Mouse (Mus musculus) heart, embryonic 13.5 days (tissue): ENCODE results near the gene Spock1. TPM values are rescaled to one million over a fixed set of nuclear protein-coding genes. Genes with fewer than 3 reads are reported as not detected.

Experiments
- ATAC-seq: fragments of 200-750 bp; cut with Nextera tagmentation; 2 replicates; pipeline ENCODE4 v1.8.0; 2017; ENCODE audit warnings: moderate TSS enrichment; ENCODE audit not compliant: insufficient number of reproducible peaks, low FRiP score, low TSS enrichment; ENCODE audit errors: extremely low read depth
- H3K27ac ChIP-seq: fragments of 300-500 bp; sonication (generic); replicated peaks from 2 replicates; pipeline ENCODE4 v1.5.1; 2015; ENCODE audit warnings: moderate library complexity, mild to moderate bottlenecking, inconsistent platforms
- H3K27me3 ChIP-seq: fragments of 300-500 bp; sonication (generic); replicated peaks from 2 replicates; pipeline ENCODE4 v1.6.1; 2015; ENCODE audit warnings: mild to moderate bottlenecking, inconsistent platforms
- H3K36me3 ChIP-seq: fragments of 300-500 bp; sonication (generic); 2 replicates; pipeline ENCODE4 v1.6.1; 2015; ENCODE audit warnings: mild to moderate bottlenecking, inconsistent platforms
- H3K4me1 ChIP-seq: fragments of 300-500 bp; sonication (generic); 2 replicates; pipeline ENCODE4 v1.6.1; 2015; ENCODE audit warnings: inconsistent platforms
- H3K4me2 ChIP-seq: fragments of 300-500 bp; sonication (generic); 2 replicates; pipeline ENCODE4 v1.6.1; 2015; ENCODE audit warnings: inconsistent platforms, mild to moderate bottlenecking, moderate library complexity
- H3K4me3 ChIP-seq: fragments of 300-500 bp; sonication (generic); 2 replicates; pipeline ENCODE4 v1.5.1; 2015; ENCODE audit warnings: moderate library complexity, mild to moderate bottlenecking, inconsistent platforms
- H3K9ac ChIP-seq: fragments of 300-500 bp; sonication (generic); 2 replicates; pipeline ENCODE4 v1.6.1; 2015; ENCODE audit warnings: inconsistent platforms, mild to moderate bottlenecking, moderate library complexity
- H3K9me3 ChIP-seq: fragments of 300-500 bp; sonication (generic); 2 replicates; pipeline ENCODE4 v1.6.1; 2016; ENCODE audit warnings: inconsistent platforms
- WGBS: fragments of 180-500 bp; shearing (Covaris S2); methylation state at CpG from one replicate; pipeline ENCODE4 v1.1.7; 2015; ENCODE audit warnings: mixed read lengths; 5-methylcytosine and 5-hydroxymethylcytosine counted together
- polyA plus RNA-seq: library from polyadenylated mRNA; unstranded; fragments of >200 nt; fragmentation: Nextera tagmentation; extraction: Ambion mirVana; gene quantifications from 2 replicates; pipeline ENCODE4 v1.2.1, GENCODE M21; 2015

Spock1 gene
- polyA plus RNA-seq, 1 experiment from 2014 or later = 0.31 TPM

- Histone ChIP-seq H3K9me3 (no peaks in the 10 kb centered on the region), H3K4me2 (no peak overlapping the region), H3K27me3 (peaks cover 17% of the 10 kb centered on the region; the same call in 1 of the 2 replicates), H3K36me3 (no peaks in the 10 kb centered on the region), H3K4me1 (no peaks in the 10 kb centered on the region), H3K27ac (no peak overlapping the region), H3K4me3 (no peak overlapping the region), H3K9ac (no peak overlapping the region)
- WGBS = 59% methylated on average over 9 of the region's 9 CpGs
- ATAC-seq = no peak
These were observed 49.6 kb downstream of the Spock1 start for GRCm38 (mm10) chr13:57858491-57858890.

- no peak for ATAC-seq
- 92% methylated on average over 3 of the region's 3 CpGs for WGBS
- peaks cover 13% of the 10 kb centered on the region; the same call in 1 of the 2 replicates for H3K27me3 ChIP-seq
- no peaks in the 10 kb centered on the region for H3K4me1 ChIP-seq
- H3K4me2 ChIP-seq = no peak overlapping the region
- no peaks in the 10 kb centered on the region for H3K9me3 ChIP-seq
- no peak overlapping the region for H3K27ac ChIP-seq
- no peaks in the 10 kb centered on the region for H3K36me3 ChIP-seq
- H3K4me3 ChIP-seq = no peak overlapping the region
- no peak overlapping the region for H3K9ac ChIP-seq
These were observed 51.1 kb downstream of the Spock1 start for GRCm38 (mm10) chr13:57857016-57857415.

- 84% methylated on average over 10 of the region's 10 CpGs for WGBS
- no peak overlapping the region for H3K4me2 ChIP-seq
- no peaks in the 10 kb centered on the region for H3K9me3 ChIP-seq
- no peaks in the 10 kb centered on the region for H3K4me1 ChIP-seq
- no peak for ATAC-seq
- H3K4me3 ChIP-seq = no peak overlapping the region
- no peak overlapping the region for H3K9ac ChIP-seq
- peaks cover 13% of the 10 kb centered on the region; the same call in 1 of the 2 replicates for H3K27me3 ChIP-seq
- no peaks in the 10 kb centered on the region for H3K36me3 ChIP-seq
- no peak overlapping the region for H3K27ac ChIP-seq
These were observed 51.8 kb downstream of the Spock1 start for GRCm38 (mm10) chr13:57856311-57856853.

DNA sequence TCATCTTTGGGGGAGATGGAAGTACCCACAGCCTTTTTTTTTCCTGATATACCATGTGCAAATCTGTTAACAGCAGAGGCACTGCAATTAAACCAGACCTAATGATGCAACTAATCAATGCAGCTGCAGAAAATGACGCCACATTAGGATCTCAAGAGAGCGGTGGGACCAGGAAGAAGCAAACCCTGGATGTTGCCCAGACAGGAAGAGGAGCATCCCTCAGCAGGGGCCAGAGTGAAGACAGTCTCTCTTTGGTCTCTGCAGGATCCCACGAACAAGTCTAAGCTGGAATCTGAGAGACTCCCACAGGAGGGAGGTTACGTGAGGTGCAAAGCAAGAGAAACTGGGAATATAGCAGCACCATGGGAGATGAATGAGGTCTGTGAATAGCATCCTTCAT lies 52.4 kb downstream of the Spock1 start:
- Histone ChIP-seq H3K4me1 (no peaks in the 10 kb centered on the region), H3K4me2 (no peak overlapping the region), H3K36me3 (no peaks in the 10 kb centered on the region), H3K27me3 (peaks cover 13% of the 10 kb centered on the region; the same call in 1 of the 2 replicates), H3K4me3 (no peak overlapping the region), H3K9ac (no peak overlapping the region), H3K27ac (no peak overlapping the region), H3K9me3 (no peaks in the 10 kb centered on the region)
- ATAC-seq = no peak
- 68% methylated on average over 4 of the region's 4 CpGs for WGBS

DNA sequence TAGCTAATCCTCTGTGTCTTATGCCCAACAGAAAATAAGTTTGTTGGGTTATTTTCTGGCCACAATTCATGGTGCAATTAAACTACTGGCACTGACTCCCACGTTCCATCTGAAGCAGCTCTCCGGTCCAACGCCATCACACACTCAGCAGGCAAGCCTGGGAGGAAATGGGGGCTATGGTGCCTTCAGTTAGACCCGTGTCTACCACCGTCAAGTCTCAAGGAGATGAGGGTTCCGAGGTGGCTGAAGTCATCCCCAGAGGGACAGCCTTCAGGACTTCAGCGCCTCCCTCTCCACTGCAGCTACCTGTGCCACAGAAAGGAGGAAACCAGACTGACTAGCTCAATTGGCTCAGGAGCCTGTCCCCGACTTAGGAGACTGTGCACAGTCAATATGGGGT lies 53.7 kb downstream of the Spock1 start:
- no peak overlapping the region for H3K27ac ChIP-seq
- 67% methylated on average over 8 of the region's 8 CpGs for WGBS
- H3K9ac ChIP-seq = no peak overlapping the region
- no peaks in the 10 kb centered on the region for H3K36me3 ChIP-seq
- peaks cover 13% of the 10 kb centered on the region; the same call in 1 of the 2 replicates for H3K27me3 ChIP-seq
- H3K9me3 ChIP-seq = no peaks in the 10 kb centered on the region
- no peaks in the 10 kb centered on the region for H3K4me1 ChIP-seq
- no peak for ATAC-seq
- H3K4me3 ChIP-seq = no peak overlapping the region
- no peak overlapping the region for H3K4me2 ChIP-seq

GRCm38 (mm10) chr13:57853621-57854020 lies 54.5 kb downstream of the Spock1 start:
- Histone ChIP-seq H3K9ac (no peak overlapping the region), H3K9me3 (no peaks in the 10 kb centered on the region), H3K4me2 (no peak overlapping the region), H3K4me3 (no peak overlapping the region), H3K36me3 (no peaks in the 10 kb centered on the region), H3K27me3 (peaks cover 13% of the 10 kb centered on the region; the same call in 1 of the 2 replicates), H3K4me1 (no peaks in the 10 kb centered on the region), H3K27ac (no peak overlapping the region)
- no peak for ATAC-seq
- WGBS = 63% methylated on average over 1 of the region's 1 CpGs

- no peak overlapping the region for H3K27ac ChIP-seq
- no peaks in the 10 kb centered on the region for H3K36me3 ChIP-seq
- WGBS = 77% methylated on average over 10 of the region's 10 CpGs
- peaks cover 13% of the 10 kb centered on the region; the same call in 1 of the 2 replicates for H3K27me3 ChIP-seq
- H3K4me1 ChIP-seq = no peaks in the 10 kb centered on the region
- no peak overlapping the region for H3K9ac ChIP-seq
- no peak overlapping the region for H3K4me2 ChIP-seq
- no peak for ATAC-seq
- H3K9me3 ChIP-seq = no peaks in the 10 kb centered on the region
- H3K4me3 ChIP-seq = no peak overlapping the region
These were observed 55.0 kb downstream of the Spock1 start for GRCm38 (mm10) chr13:57853156-57853555.

DNA sequence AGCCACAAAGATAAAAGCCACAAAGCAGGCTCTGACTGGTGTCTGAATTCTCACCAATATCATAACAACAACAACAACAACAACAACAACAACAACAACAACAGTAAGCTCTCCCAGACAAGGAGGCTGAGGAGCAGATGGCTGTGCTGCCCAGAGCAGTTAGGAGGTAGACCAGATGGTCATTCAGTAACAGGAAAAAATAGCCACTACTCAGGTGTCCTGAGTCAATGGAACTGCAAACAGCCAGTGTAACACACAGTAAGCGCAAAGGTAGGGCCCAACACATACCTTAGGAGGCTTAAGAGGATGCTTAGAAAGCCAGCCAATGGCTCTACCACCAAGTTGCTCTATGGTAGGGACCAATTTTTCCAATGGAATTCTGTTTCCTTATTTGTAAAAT lies 59.2 kb downstream of the Spock1 start:
- H3K27ac ChIP-seq = no peak overlapping the region
- no peak overlapping the region for H3K4me2 ChIP-seq
- ATAC-seq = no peak
- 82% methylated on average over 1 of the region's 1 CpGs for WGBS
- H3K4me3 ChIP-seq = no peak overlapping the region
- H3K36me3 ChIP-seq = no peaks in the 10 kb centered on the region
- H3K4me1 ChIP-seq = no peaks in the 10 kb centered on the region
- no peaks in the 10 kb centered on the region for H3K27me3 ChIP-seq
- no peaks in the 10 kb centered on the region for H3K9me3 ChIP-seq
- H3K9ac ChIP-seq = no peak overlapping the region

- 54% methylated on average over 4 of the region's 4 CpGs for WGBS
- no peak for ATAC-seq
These were observed 61.0 kb downstream of the Spock1 start for GRCm38 (mm10) chr13:57847101-57847500.

GRCm38 (mm10) chr13:57846468-57846867 lies 61.7 kb downstream of the Spock1 start:
- WGBS = 86% methylated on average over 9 of the region's 9 CpGs
- no peak overlapping the region for H3K9ac ChIP-seq
- H3K4me2 ChIP-seq = no peak overlapping the region
- no peak overlapping the region for H3K4me3 ChIP-seq
- no peaks in the 10 kb centered on the region for H3K36me3 ChIP-seq
- no peak overlapping the region for H3K27ac ChIP-seq
- ATAC-seq = no peak
- H3K4me1 ChIP-seq = no peaks in the 10 kb centered on the region
- H3K9me3 ChIP-seq = no peaks in the 10 kb centered on the region
- no peaks in the 10 kb centered on the region for H3K27me3 ChIP-seq

More at GRCm38 (mm10) chr13:57847101-57847500, 61.0 kb downstream of the Spock1 start:
- H3K36me3 ChIP-seq = no peaks in the 10 kb centered on the region
- no peak overlapping the region for H3K9ac ChIP-seq
- H3K4me2 ChIP-seq = no peak overlapping the region
- no peaks in the 10 kb centered on the region for H3K4me1 ChIP-seq
- H3K27me3 ChIP-seq = no peaks in the 10 kb centered on the region
- H3K27ac ChIP-seq = no peak overlapping the region
- no peaks in the 10 kb centered on the region for H3K9me3 ChIP-seq
- H3K4me3 ChIP-seq = no peak overlapping the region

DNA sequence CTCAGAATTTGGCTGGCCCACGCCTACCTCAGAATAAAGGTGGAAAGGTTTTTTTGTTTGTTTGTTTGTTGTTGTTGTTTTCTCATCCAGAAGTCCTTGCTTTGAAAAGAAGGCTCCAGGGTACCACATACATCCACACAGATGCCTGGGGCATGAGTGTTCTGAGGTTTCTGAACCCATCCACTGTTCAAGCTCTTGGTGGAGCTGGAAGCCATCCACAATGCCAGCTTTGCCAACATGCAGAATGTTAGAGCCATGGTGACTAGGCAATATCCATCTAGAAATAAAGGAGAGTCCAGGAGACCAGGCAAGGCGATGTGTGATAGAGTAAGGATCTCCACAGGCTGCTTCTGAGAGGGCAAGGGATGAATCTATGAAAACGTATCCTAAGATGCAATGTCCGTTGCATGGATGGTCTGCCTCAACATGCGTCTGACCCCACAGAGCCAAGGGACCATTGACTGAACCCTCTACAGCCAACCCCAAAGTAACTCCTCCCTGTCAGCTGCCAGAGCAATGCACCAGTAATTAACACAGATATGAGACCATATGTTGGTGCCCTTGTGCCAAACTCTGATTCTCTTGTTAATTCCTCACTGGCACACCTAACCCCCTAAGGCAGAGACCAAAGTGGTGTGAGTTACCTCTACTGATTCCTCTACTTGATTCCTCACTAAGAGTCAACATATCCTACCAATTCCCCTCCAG lies 66.8 kb downstream of the Spock1 start:
- Histone ChIP-seq H3K36me3 (no peaks in the 10 kb centered on the region), H3K4me2 (no peak overlapping the region), H3K27me3 (no peaks in the 10 kb centered on the region), H3K4me1 (no peaks in the 10 kb centered on the region), H3K27ac (no peak overlapping the region), H3K9me3 (no peaks in the 10 kb centered on the region), H3K9ac (no peak overlapping the region), H3K4me3 (no peak overlapping the region)
- WGBS = 78% methylated on average over 5 of the region's 5 CpGs
- no peak for ATAC-seq
